Mouse (Mus musculus): Measurements from ENCODE around the gene Ubl5. TPM values are rescaled to one million over a fixed set of nuclear protein-coding genes. Genes with fewer than 3 reads are reported as not detected.
A peak's percentile ranks its signal among the peaks of the same experiment; 100 is the strongest.
"Not testable (repeated sequence)": the region's sequence is repeated elsewhere in the genome, so short reads cannot be mapped to it uniquely, and the experiment has no call there.

Gene Ubl5
- total RNA-seq (2021), result 100 to 1,000 TPM; 178 to 190 TPM
- long read RNA-seq, experiment 1, transcript Ubl5-201 (5 exons, 2,114 nt), result major isoform, 52 of 63 reads
- long read RNA-seq, experiment 1, partial matches to known transcripts, result 2 of 63 reads
- long read RNA-seq, experiment 1, other reads (novel, unspliced or antisense), result 4 of 63 reads
- long read RNA-seq, experiment 2, transcript Ubl5-201 (5 exons, 2,114 nt), result major isoform, 50 of 67 reads
- long read RNA-seq, experiment 2, partial matches to known transcripts, result 5 of 67 reads
- long read RNA-seq, experiment 2, other reads (novel, unspliced or antisense), result 7 of 67 reads

GRCm38 (mm10) chr9:20642101-20642895, at the start of gene Ubl5:
TSS of gene Ubl5 (plus strand) at chr9:20642878.
- DNase-seq (ENCODE audit: low spot score in 2 of 2), result peak; percentile 75 to 89

GRCm38 (mm10) chr9:20601270-20601669, 41.4 kb upstream of the Ubl5 start:
- DNase-seq (ENCODE audit: low spot score in 2 of 2), result no peak

GRCm38 (mm10) chr9:20606269-20606668, 36.4 kb upstream of the Ubl5 start:
- no peak for DNase-seq (ENCODE audit: low spot score in 2 of 2)

GRCm38 (mm10) chr9:20607100-20607974, 35.3 kb upstream of the Ubl5 start:
- DNase-seq (ENCODE audit: low spot score in 2 of 2), result peak; percentile 47 to 85

GRCm38 (mm10) chr9:20609831-20610464, 32.7 kb upstream of the Ubl5 start:
- DNase-seq (ENCODE audit: low spot score in 2 of 2), result no peak

GRCm38 (mm10) chr9:20611976-20612375, 30.7 kb upstream of the Ubl5 start:
- DNase-seq (ENCODE audit: low spot score in 2 of 2), result no peak

GRCm38 (mm10) chr9:20616685-20617084, 26.0 kb upstream of the Ubl5 start:
- DNase-seq (ENCODE audit: low spot score in 2 of 2), result no peak

GRCm38 (mm10) chr9:20631332-20631731, 11.3 kb upstream of the Ubl5 start:
- DNase-seq (ENCODE audit: low spot score in 2 of 2), result no peak

GRCm38 (mm10) chr9:20635676-20636075, 7.0 kb upstream of the Ubl5 start:
- DNase-seq (ENCODE audit: low spot score in 2 of 2), result not testable (repeated sequence)

- DNase-seq (ENCODE audit: low spot score in 2 of 2), result no peak
Observed at GRCm38 (mm10) chr9:20636256-20636655, 6.4 kb upstream of the Ubl5 start.

- no peak for DNase-seq (ENCODE audit: low spot score in 2 of 2)
Observed at GRCm38 (mm10) chr9:20636790-20637189, 5.9 kb upstream of the Ubl5 start.

GRCm38 (mm10) chr9:20638552-20638951, 4.1 kb upstream of the Ubl5 start:
- DNase-seq (ENCODE audit: low spot score in 2 of 2), result peak in 1 of 2 experiments; percentile 9

- no peak for DNase-seq (ENCODE audit: low spot score in 2 of 2)
Observed at GRCm38 (mm10) chr9:20639486-20639885, 3.2 kb upstream of the Ubl5 start.

- no peak for DNase-seq (ENCODE audit: low spot score in 2 of 2)
Observed at GRCm38 (mm10) chr9:20641501-20641900, 1.2 kb upstream of the Ubl5 start.

- peak; percentile 72 to 91 for DNase-seq (ENCODE audit: low spot score in 2 of 2)
Observed at GRCm38 (mm10) chr9:20642896-20643466, 303 bp downstream of the Ubl5 start.

- DNase-seq (ENCODE audit: low spot score in 2 of 2), result no peak
Observed at GRCm38 (mm10) chr9:20643781-20644180, 1.1 kb downstream of the Ubl5 start.

- peak; percentile 33 to 66 for DNase-seq (ENCODE audit: low spot score in 2 of 2)
Observed at GRCm38 (mm10) chr9:20644360-20645081, 1.8 kb downstream of the Ubl5 start, which contains the start of gene Fbxl12. TSS of gene Fbxl12 (minus strand) at chr9:20644767.

- peak in 1 of 2 experiments; percentile 14 for DNase-seq (ENCODE audit: low spot score in 2 of 2)
Observed at GRCm38 (mm10) chr9:20645121-20645520, 2.4 kb downstream of the Ubl5 start.

GRCm38 (mm10) chr9:20651602-20652259, 9.1 kb downstream of the Ubl5 start, which contains the start of gene Pin1:
TSS of gene Pin1 (plus strand) at chr9:20652095.
- DNase-seq (ENCODE audit: low spot score in 2 of 2), result peak; percentile 93 to 97

Data from gastrocnemius, postnatal 4 days (tissue).